Mouse (Mus musculus): ENCODE results near the gene Spon1.

Spon1 gene

DNA sequence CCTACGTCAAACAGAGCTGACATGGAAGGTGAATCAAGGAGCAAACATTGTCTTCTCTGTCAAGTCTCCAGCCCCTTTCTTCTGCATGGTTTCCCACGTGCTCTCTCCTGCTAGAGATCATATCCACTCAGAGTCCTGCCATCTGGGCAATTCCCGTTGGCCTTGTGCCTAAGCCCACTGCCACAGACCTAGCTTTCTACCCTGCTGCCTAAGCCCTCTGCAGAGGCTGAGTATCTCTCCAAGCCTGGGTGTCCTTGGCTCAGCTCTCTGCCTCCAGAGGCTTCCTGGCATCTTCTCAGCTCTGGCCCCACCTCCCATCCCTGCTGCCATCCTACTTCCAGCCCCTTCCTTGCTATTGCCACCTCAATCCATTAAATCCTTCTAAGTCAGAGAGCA, 195.7 kb downstream of the Spon1 start:
- TF ChIP-seq GATA4 (IDR thresholded peaks at IDR 0.05; ENCODE audit: insufficient replicate concordance, low read length) = no peak

DNA sequence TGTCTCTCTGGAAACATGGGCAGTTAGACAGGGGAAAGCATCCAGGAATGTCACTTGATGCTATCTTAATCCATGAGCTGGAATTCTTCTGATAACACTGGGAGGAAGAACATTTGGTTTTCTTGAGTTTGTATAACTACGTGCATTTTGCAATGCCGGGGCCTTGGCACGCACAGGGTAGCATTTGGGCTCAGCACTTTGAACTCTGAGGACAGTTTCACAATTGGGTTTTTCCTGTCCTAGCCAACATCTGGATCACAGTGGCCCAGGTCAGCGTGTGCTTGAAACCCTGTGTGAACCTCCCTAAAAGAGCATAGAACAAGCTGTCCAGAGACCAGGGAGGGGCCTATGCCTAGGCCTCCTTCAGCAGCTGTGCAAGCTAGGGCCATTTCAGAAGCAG, 196.3 kb downstream of the Spon1 start:
- TF ChIP-seq GATA4 (IDR thresholded peaks at IDR 0.05; ENCODE audit: insufficient replicate concordance, low read length) = peak; percentile 78; the same call in 1 of the 2 replicates

DNA sequence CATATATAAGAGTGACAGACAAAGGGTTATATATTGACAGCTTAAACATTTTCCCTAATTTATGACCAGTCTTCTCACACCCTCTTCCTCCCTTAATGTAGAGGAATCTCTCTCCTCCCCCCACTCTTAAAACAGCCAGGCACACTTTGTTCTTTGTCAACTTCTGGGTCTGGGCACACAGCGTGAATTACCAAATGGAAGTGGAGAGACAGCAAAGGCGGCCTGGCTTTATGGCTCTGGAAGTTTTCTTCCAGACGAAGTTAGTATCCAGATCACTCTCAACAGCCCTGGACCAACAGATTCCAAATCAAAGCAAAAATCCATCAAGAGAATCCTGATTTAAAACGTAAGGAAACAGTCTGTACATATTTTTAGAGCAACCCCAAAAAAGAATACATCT, 198.0 kb downstream of the Spon1 start:
- no peak for TF ChIP-seq GATA4 (IDR thresholded peaks at IDR 0.05; ENCODE audit: insufficient replicate concordance, low read length)

DNA sequence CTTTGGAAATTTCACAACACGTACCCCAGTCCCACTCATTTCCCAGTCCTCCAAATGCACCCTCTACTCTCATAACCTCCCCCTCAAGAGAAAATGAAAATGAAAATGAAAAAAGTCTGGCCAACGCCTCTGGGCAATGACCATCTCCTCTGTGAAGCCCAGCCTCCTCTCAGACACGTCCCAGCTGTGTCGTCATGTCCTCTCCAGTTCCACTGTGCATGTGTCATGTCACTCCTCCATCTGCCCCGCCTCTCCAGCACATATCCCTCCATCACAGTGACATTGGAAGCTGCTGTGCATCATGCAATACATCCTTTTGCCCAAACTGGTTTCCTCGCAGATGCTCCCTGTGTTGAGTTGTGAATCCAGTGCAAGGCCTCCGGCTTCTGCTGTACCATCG, 199.8 kb downstream of the Spon1 start:
- no peak for TF ChIP-seq GATA4 (IDR thresholded peaks at IDR 0.05; ENCODE audit: insufficient replicate concordance, low read length)

DNA sequence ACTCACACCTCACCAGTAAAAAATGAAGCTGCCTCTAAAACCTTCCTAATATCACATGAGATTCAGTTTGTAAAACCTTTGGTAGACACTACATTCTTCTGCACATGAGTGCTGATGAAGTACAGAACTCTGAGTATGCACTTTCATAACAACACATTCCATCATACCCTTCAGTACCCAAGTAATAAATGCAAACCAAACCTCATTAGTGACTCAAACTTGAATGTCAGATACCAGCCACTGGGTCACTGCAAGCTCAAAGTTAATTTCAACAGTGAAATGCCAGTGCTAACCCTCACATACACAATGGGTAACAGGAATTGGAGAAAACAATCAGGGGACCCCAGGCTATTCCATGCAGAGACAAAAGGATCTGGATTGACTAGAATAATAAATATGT, 203.4 kb downstream of the Spon1 start:
- TF ChIP-seq GATA4 (IDR thresholded peaks at IDR 0.05; ENCODE audit: insufficient replicate concordance, low read length) = no peak

DNA sequence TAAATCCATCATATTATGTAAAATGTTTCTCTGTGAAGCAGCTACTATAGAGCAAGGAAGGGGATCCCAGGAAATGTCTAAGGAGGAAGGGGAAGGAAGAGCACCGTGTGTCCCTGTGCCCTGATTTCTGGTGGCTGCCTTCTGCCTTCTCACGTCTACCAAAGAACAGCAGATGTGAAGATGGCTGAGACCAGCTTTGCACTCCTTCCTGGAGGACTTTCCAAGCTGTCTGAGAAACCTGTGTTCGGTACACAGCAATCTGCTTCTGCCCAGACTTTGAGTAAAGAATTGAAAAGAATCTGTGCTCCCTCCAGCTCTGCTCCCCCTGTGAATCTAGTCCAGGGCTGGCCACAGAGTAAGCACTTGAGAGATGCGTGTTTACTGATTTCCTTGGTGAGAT, 206.7 kb downstream of the Spon1 start:
- TF ChIP-seq GATA4 (IDR thresholded peaks at IDR 0.05; ENCODE audit: insufficient replicate concordance, low read length) = no peak

DNA sequence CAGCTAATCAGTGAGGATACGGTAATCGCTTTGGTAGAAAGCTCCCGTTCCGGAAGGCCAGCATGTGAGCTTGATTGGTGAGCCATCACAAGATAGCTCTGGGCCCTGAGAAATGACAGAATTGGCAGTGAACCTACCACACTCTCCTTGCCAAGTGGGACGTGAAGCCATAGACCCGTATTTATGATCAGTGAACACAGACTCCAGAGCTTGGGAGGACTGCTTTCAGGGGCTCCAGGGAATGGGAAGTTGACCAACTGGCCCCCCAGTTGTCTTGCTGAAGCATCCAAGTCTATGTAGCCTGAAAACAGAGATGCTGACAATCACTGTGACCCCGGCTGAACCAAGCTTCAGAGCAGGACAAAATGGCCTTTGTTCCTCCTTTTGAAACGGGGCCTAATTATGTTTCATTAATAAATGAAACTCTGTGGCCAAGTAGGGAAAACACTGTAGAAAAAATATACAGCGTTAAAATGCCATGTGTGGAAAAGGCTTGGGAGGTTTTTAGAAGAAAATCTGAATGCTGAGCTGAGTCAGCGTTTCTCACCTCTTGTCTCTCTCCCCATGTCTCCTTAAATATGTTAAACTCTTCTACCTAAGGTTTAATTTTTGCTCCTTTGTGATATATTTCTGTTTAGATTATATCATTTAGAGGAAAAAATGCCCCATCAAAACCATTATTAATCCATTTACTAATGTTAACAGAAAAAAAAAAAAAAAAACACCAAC, 220.8 kb downstream of the Spon1 start:
- no peak for TF ChIP-seq GATA4 (IDR thresholded peaks at IDR 0.05; ENCODE audit: insufficient replicate concordance, low read length)

DNA sequence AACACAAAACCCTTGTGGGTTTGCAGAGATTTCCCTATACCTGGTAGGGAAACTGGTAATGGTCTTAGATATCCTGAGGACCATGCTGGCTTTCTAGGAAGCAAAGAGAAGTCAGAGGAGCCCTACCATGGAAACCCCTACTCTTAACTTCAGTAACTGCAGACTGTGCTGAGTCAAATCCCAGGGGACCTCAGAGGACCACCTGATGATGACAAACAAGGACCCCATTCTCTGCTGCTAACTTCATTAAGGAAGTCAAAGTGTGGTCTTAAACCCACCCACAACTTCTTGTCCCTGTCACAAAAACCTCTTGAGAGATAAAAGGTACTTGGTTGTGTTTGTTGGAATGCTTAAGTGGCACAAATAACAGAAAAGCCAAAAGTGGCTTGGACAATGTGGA, 222.4 kb downstream of the Spon1 start:
- TF ChIP-seq GATA4 (IDR thresholded peaks at IDR 0.05; ENCODE audit: insufficient replicate concordance, low read length) = no peak

DNA sequence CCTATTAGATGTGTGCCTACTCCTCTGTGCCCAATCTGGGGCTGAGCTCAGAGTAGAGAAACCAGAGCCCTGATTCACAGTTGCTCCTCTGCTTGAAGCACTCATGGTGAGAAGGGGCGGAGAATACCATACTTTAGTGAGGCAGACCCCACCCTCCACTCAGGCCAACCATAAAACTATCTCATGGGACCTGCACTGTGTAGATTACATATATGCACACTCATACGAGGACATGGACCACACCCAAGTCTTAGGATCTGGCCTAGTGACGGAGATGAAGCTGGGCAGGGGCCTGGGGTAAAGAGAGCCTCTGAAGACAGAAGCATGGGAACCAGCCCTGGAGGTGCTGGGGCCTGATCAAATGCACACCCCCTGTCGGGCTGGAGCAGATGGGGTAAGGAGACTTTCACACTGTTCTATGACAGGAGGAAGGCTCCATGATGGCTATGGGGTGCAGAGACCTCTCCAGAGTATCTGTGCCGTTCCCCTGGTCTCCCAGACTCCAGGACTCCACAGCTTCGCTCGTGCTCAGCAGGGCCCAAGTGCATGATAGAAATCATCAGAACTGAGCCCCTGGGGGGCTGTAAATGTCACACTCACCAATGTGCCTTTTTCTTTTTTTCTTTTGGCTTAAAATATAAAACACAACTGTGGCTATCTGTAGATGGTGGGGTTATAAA, 232.0 kb downstream of the Spon1 start:
- no peak for TF ChIP-seq GATA4 (IDR thresholded peaks at IDR 0.05; ENCODE audit: insufficient replicate concordance, low read length)

DNA sequence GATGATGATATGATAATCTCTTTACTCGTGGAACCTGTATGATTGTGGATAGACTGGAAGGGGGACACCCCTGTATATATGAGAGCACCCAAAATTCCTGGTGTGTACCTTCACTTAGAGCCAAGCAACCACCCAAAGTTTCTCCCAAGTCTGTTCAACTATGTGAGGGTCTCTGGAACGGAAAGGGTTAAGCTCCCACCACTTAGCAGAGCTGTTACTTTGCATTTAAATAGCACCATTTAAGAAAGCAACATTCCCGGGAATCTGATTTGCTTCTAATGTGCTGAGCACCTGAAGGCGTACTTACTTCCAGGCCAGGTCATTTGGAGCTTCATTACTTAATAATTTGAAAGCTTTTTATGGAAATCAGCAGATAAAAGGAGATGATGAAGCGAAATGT, 238.4 kb downstream of the Spon1 start:
- TF ChIP-seq GATA4 (IDR thresholded peaks at IDR 0.05; ENCODE audit: insufficient replicate concordance, low read length) = no peak

DNA sequence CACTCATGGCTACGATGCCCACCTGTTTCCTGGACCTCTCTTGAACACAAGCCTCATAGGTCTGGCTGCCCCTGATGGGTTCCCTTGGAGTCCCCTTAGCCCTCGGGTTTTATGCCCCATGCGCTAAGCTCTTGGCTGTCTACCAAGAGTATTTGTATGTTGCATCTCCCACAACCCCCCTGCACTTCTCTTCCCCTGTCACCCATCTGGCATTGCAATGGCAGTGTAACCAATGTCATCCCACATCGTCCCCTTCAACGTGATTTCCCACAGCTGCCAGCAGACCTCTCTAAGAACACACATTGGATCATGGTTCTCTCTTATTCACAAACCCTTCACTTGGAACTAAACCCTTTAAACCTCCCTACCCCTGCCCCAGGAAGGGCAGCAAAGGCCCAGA, 239.7 kb downstream of the Spon1 start:
- no peak for TF ChIP-seq GATA4 (IDR thresholded peaks at IDR 0.05; ENCODE audit: insufficient replicate concordance, low read length)

DNA sequence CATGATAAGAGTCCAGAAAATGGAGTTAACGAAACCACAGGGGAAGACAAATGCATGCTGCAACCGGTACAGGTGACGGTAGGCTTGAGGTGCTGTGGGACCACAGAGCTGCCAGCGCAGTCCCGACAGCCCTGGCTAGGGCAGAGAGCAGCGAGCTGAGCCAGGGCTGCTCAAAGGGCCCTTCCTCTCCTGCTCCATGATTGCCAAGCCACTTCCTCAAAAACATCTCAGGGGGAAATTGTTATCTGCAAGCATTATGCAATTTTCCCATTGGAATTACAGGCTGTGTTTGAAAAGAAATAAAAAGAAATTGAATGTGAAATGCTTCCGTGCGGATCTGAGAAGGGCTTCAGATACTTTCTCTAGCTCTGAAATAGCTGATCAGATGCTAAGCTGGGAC, 240.7 kb downstream of the Spon1 start:
- TF ChIP-seq GATA4 (IDR thresholded peaks at IDR 0.05; ENCODE audit: insufficient replicate concordance, low read length) = peak; percentile 32; the same call in 1 of the 2 replicates

DNA sequence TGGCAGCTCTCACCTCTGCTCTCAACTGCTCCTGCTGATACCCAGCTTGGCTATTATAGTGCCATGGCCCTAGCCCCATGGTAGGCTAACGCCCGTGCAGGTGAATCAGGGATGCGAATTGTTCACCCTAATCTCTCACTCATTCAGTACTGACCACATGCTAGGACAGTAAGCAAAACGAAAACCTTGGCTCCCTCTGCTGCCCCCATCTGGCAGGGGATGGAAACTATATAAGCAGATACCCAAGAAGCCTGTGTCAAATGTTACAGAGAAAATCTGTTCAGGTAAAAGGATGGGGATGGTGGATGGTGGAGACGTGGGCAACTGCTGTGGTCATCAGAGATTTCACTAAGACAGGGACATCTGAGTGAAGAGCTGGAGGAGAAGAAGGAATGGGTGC, 241.8 kb downstream of the Spon1 start:
- no peak for TF ChIP-seq GATA4 (IDR thresholded peaks at IDR 0.05; ENCODE audit: insufficient replicate concordance, low read length)

DNA sequence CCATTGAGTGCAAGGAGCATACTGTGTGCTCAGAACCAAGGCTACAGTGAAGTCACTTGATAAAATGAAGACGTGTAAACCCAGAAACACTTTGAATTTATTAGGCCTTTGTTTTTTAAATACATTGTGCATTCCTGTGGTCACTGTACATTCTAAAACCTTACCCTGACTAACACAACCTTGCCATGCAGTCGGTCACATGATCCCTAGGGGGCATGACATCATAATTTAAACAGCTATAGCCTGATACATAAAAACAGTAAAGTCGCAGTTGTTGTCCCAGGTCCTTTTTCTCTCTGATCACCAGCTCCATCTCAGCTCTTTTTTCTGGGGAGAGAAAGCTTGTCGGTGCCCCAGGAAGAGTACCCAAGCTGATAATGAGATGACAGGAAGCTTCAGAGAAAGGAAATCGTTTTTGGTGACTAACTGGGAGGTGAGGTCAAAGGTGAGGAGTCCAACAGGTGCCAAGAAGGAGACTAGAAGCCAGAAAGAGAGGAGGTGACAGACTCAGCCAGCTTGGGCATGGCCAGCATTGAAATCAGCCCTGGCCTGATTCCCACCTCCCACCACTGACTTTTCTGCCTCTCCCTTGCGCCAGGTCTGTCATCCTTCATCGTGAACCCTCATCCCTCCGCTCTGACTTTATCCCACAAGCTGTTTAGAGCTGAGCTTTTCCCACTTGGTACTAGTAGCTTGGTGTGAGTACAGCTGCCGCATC, 246.1 kb downstream of the Spon1 start:
- no peak for TF ChIP-seq GATA4 (IDR thresholded peaks at IDR 0.05; ENCODE audit: insufficient replicate concordance, low read length)

DNA sequence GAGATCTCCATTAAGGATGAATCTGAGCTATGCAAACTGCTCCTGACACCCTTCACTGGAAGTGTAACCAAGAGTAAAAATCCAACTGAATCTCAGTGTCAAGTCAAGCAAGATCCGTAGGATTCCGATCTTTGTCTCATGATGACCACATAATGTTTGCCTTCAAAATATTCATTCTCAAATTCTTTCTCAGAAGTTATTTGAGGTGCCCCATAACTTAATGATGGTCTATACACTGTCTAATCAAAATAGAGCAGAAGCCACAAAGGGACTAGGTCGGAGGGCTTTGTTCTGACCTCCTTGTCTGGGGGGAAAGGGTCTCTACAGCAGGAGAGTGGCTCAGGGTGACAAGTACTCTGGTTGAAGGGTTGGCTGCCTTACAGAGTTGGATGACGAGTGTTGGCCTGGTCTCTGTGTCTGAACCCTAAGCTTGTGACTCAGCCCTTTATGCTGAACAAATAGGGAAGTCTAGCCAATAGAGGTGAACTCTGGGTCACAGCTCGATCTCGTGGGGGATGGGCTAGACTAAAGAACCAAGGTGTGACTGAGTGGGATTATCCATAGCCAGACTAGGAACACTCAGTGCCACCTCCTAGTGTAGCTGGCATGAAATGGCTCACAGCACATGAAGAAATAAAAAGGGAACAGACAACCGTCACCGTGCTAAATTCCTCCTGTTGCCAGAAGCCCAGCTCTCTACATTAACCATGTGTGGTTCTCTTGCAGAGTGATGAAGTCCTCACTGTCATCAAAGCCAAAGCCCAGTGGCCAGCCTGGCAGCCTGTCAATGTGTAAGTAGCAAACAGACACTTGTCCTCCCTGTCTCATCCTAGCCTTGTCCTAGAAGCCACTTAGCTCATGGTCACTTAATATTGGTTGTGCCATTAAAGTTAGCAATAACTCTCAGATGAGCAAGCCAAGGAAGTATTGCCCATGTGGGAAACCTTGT, 250.5 kb downstream of the Spon1 start:
- TF ChIP-seq GATA4 (IDR thresholded peaks at IDR 0.05; ENCODE audit: insufficient replicate concordance, low read length) = no peak

All from liver, adult (tissue).